Mouse (Mus musculus): ENCODE measurements around the gene Ctla4.

The Ctla4 gene

DNA sequence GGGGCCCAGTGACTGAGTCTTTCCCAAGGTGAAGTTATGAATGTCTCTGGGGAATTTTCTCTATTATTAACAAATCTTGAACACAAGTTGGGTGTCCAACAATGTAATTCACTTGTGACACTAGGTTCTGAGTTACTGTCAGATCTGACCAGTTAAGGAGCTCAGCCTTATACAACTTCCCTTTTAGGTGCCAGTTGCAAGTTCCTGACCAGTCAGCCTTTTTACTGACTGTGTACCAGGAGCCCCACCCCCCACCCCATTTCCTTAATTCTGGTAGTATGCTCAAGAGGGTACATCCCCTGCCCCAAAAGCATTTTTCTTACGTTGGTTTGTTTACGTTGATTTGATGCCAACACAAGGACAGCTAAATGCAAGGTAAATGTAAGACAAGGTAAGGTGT is 21.6 kb upstream of the Ctla4 start:
- DNase-seq (ENCODE audit: low read depth, low spot score), result peak; percentile 21

DNA sequence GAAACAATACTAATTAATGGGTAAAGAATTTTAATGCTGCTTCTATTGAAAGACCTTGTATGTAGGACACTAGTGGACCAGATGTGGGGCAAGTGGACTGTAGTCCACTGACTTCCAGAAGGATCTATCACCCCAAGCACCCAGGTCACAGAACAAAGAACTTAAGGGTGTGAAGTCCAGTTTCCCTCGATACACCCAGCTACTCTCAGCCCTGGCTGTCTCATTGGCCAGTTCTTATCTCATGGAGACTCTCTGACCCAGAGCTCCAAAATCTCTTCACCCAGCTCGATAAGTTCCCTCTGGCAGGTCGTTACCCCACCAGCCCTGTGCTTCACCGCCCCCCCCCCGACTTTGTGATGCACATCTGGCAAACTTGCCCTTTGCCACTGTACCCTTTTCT is 20.8 kb upstream of the Ctla4 start:
- no peak for DNase-seq (ENCODE audit: low read depth, low spot score)

DNA sequence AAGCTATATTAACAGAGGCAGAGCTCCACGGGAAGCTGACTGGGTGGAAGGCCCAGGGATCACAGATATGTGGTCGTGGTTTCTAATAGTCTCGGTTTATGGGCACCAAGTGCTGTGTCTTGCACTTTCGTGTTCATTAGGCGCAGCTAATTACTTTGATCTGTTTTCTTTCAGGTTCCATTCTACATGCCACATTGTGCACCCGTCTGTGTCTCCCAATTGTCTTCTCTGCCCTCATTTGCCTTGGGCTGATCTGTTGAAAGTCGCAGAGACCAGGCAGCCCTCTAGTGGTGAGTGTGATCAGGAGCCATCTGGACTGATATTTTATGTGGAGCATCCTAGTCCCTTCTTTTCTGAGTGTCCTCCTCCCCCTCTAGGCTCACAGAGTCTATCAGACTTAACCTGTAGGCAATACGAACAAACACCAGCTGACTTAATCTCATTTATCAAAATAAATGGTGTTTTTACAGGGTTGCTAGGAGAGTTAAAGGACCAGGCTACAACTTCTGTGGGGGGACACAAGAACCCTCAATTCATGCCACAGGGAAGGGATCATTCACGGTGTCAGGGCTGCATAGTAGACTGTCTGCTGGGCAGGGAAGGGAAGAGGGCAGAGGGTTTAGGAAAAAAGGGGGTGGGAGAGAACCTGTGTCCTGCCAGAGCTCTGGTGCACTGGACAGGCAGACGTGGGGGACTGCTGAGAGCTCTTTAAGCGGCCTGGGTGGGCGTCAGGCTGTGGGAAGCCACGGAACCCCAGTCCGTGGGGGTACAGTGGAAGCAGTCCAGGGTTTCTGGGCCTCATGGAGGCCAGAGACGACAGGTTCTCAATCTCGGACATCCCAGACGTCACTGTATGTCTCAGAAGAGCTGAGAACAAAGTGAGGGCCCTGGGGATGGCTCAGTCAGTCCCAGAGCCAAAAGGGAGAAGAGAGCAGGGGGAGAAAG is 18.2 kb upstream of the Ctla4 start:
- peak; percentile 34 for DNase-seq (ENCODE audit: low read depth, low spot score)

DNA sequence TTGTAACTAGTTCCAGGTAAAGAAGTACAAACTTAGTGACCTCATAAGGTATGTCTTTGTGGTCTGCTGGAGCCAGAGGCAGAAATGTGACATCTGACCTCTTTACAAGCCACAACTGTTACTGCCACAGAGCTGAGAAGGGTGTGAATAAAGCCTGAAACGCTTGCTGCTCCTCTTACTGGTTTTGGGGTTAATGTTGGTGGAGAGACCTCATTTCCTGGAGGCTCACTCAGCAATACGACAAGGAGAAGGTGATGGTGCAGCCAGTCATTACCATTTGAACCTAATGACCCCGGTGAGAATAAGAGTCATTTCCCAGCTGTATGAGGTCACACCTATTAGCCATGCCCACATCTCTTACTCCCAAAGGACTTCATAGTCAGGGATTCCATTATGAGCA is 11.5 kb upstream of the Ctla4 start:
- no peak for DNase-seq (ENCODE audit: low read depth, low spot score)

DNA sequence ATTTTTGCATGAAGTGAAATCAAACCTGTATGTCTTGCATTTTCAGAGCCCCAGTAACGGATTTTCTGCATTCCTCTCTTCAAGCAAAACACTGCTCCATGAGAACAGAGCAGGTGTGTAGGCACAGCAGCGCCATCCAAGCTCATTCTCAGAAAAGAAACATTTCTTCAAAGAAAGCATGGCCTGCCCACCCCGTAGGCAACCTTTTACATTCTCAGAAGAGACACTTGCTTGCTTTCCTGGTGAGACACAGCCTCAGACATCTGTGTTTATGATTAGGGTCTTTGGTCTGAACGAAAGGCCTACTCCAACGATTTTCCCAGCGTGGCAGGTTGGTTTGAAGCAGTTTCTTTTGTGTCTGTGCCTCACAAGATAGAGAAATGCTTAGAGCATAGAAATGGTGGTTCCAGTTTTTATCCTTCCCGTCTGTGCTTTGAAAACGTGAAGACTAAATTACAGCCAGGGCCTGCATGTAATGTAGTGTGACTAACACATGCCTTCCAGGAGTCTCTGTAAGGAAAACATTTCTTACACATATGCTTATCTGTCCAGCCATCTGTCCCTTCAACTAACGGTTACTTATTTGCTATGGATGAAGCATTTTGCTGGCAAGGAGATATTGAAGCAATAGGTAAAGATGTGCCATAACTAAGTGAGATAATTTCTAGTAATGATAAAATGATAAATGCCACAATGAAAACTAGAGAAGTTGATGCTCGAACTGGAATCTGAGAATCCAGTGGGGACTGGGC is 6.5 kb upstream of the Ctla4 start:
- DNase-seq (ENCODE audit: low read depth, low spot score), result no peak

DNA sequence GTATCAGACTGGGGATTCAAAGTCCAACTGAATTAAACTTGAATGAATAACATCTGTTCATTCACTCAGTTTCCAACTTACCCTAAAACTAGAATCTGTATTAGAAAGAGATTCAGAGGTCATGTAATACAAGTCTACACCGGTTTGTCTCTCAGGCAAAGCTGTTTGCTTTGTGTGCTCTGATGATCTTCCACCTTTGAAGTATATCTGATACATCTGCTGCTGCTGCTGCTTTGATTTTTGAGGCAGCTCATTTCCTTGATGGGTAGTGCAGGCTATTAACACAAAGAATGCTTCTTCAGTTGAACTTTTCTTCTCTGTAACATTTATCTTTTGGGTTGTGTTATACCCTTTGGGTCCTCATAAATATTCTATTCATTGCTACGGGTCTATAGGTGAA is 4.0 kb upstream of the Ctla4 start:
- DNase-seq (ENCODE audit: low read depth, low spot score), result no peak

DNA sequence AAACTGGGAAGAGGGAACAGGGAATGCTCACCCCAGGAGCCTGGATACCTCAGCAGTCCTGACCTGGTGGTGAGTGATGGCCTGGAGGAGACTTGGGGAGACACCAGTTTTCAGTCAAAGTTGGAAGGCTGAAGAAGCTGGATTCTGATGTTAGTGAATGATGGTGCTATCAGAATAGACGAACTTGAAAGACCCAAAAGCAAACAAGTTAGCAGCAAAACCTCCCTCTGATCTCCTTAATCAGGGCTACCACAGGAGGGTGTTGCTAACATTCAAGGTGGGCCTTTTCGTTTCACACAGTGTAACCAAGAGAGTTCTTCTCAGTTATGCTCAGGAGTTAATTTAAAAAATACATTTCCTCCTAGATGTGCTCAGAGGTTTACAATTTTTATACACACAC is 3.5 kb upstream of the Ctla4 start:
- no peak for DNase-seq (ENCODE audit: low read depth, low spot score)

DNA sequence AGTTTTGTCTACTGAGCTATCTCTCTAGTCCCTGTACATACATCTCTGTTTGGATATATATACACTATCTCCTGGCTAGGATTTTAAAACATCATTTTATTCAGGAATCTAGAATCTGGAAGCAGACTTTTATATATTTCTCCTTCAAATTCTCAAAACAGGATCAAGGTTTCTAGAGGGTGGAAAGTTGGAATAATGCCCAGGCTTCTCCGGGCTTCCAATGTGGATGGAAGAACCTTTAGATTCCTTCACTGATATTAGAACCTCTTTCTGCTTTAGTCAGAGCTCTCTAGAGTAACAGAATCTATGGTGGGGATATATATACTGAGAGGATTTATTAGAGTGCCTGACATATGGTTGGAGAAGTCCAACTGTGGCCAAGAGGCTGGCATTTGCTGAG is 2.2 kb upstream of the Ctla4 start:
- DNase-seq (ENCODE audit: low read depth, low spot score), result no peak

DNA sequence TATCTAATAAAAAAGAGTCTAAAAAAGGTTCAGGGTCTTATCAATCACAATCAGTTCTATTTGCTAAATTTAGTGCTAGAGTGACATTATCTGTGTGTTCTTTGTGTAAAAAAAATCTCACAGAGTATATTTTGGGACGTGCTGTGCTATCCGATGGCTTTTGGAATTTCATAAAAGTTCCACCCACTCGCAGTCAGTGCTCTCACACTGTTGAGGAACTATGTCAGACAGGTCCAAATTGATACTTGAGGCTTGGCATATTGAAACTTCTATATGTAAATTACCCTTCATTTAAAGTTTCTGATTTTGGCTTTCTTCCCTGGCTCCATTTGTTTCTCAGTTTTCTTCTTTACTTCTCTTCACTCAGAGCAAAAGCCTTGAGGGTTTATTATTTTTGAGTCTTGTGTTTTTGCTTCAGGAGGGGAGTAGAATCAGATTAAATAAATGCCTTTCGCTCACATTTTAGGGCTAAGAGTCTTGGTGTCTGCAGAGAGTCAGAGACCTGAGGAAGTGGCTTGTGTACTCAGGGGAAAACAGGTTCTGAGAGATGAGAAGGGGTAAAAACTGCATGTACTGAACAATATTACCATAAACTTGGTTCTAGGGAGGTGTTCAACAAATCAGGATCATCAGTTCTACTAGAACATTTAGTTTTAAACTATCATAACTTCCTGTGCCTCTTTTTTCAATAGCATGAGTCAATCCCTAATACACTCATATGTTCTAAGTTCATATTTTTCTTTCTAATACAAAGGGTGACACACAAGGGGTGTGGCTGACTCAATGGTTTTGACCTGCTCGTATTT is 11.5 kb downstream of the Ctla4 start:
- no peak for DNase-seq (ENCODE audit: low read depth, low spot score)

DNA sequence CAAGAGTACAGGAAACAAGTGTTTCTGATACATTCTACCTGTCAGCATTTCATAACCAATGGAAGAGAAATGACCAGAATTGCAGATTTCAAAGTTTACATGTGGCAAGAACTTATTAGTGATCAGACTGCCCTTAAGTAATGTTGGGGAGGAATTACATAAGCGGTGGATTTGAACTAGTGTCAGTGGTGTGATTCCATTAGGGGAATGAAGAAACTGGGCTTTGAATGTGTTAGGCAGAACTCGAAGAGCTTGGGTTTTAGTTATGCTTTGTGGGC is 12.1 kb downstream of the Ctla4 start:
- no peak for DNase-seq (ENCODE audit: low read depth, low spot score)

DNA sequence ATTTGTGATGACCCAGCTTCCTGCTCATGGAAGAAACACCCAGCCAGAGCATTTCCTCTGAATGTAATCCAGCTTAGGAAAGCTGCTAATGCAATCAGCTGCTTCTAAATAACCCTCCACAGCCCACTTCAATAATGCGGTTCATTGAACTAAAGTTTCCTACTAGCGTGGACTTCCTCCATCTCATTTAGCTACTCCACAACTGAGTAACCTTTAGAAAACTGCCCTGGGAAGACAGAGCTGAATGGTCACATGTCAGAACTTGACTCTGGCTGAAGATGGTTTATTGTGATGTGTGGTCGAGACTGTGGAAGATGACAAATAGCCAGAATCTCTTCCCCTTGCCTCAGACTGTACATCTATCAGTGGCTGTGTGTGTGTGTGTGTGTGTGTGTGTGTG is 12.4 kb downstream of the Ctla4 start:
- peak; percentile 31 for DNase-seq (ENCODE audit: low read depth, low spot score)

DNA sequence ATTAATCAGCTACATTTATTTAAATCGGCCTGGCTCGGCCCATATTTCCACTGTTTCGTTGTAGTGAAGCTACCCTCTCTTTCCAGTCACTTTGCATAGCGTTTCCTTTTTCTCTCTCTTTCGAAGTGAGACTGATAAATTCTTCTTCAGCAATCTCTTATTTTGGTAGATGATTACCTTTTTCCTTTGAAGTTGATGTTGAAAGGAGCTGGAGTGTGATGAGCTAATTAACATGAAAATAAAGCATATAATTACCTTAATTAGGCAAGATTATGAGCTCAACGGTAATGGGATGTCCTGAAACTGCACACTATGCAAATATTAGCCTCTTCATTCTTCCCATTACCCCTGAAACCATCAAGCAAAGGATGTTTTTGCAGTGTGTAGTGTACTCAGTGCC is 15.7 kb downstream of the Ctla4 start:
- DNase-seq (ENCODE audit: low read depth, low spot score), result no peak

DNA sequence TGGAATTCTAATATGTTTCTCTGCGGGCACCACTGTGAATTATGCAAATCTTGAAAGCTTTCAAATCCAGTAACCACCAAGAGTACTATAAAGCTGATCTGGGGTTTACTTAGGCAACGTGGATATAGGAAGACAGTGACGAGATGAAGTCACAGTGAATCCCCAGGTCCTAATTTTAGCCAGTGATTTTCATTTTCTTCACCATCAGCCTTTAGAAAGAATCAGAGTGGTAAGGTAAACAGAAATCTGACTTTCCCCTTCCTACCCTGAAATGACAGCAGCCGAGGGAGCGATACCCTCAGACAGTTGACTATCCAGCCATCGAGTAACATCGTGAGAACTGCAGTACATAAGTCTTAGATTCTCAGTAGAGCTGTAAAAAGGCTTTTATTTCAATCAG is 16.3 kb downstream of the Ctla4 start:
- no peak for DNase-seq (ENCODE audit: low read depth, low spot score)

DNA sequence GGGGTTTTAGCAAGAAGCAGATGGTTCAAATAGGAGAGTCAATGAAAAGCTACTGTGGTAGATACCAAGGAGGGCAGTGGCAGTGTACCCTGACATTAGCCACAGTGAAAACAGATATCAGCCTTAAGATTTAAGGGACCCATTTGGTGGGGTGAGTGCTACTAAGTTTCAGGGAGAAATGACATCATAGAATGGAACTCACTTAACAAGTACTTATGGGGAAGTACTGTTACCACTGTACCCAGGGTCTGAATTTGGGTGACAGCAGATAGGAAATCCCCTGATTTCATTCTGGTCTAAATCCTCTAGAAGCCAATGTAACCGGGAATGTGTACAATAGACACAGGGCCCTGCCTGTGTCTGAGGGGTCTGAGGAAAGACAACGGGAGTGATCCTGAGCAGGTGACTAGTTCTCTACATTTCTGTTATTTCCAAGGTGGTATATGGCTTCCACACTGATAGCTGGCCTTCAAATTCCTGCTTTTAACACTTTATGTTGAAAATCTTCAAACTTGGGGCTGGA is 17.7 kb downstream of the Ctla4 start:
- no peak for DNase-seq (ENCODE audit: low read depth, low spot score)

DNA sequence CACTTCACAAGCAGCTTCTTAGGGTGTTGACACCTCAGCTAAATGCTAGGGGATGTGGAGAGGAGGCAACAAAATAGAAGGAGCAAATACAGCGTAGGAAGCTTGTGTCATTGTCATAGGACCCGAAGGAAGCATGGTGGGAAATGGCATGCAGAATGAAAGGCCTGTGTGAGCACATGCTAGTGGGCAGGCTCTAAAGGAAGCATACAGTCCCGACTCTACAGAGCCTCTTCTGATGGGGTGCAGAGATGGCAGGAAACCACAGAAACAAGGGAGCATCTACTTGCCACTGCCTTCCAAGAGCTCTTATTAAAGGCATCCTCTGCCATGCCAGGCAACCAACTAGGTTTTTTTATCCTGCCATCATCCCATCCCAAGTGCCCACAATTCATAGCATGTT is 20.7 kb downstream of the Ctla4 start:
- DNase-seq (ENCODE audit: low read depth, low spot score), result no peak

DNA sequence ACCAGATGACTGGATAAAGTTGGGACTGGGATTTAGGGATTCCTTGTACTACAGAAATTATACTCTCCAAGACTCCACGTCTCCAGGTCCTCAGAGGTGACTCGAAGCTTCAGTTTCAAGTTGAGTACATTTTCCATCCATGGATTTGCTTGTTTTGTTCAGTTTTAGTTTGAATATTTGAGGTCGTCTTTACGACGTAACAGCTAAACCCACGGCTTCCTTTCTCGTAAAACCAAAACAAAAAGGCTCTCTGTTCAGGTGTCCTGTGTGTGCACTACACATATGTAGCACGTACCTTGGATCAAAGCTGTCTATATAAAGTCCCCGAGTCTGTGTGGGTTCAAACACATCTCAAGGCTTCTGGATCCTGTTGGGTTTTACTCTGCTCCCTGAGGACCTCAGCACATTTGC is 22.0 kb downstream of the Ctla4 start:
- no peak for DNase-seq (ENCODE audit: low read depth, low spot score)

DNA sequence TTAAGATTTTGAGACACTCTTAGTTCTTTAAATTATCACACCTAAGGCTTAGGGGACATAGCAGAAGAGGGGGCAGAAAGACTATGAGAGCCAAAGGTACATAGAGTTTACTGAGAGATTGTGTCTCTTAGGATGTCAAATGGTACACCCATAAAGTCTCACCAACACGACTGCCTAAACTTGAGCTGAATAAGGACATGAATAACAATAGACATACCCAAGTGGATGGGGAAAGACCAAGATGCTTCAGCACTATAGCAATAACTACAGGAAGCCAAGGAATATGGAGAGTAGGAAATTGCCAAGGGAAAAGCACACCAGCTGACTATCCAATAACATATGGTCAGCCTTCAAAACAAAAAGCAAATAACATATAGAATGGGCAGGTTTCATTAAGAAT is 22.9 kb downstream of the Ctla4 start:
- DNase-seq (ENCODE audit: low read depth, low spot score), result no peak

DNA sequence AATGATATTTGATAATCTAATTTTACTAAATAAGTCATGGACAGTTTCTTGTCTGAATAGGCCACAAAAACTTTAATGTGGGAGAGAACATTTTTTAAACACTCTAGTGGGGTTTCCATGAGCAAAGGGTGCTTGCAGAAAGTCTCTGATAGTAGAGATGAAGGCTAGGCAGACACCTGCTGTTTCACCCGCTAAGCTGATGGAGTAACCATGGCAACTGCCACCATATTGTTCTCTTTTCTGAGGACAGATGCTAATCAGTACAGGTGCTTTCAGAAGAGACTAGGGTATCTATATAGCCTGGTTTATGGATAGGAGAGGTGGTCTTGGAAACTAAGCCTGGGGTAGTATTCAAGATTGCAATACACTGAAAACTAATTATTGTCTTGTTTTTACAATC is 24.0 kb downstream of the Ctla4 start:
- no peak for DNase-seq (ENCODE audit: low read depth, low spot score)

DNA sequence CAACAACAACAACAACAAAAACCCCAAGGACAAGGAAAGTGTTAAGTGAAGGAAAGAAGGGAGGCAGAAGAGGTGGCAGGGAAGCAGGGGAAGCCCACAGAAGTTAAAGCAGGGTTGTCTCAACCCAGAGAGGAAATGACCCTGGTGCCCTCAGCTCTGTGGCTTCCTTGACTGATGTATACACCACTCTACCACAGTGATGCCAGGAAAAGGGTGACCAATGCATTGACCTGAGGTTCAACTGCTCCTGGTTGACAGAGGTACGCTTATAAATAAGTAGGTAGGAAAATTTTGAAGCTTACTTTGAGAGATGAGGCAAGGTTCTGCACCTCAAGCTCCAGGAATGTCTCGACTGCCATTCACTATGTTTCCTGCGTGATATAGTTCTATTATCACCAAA is 24.8 kb downstream of the Ctla4 start:
- DNase-seq (ENCODE audit: low read depth, low spot score), result no peak

DNA sequence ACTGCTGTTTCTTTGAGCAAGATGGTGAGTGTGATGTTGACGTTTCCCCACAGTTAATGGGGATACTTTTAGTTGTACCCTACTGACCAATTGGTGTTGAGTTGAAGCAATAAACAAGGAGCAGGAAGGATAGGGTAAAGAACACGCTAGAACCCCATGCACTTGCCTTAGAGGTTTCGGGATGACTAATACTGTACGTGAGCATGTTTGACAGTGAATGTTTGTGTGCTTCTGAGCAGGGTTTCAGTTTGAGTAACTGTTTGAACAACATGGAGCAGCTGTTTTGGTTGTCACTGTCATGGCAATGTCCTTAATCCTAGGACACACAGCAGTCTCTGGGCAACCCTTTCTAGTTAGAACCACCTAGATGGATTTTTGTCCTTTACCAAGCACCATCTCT is 26.5 kb downstream of the Ctla4 start:
- no peak for DNase-seq (ENCODE audit: low read depth, low spot score)

DNA sequence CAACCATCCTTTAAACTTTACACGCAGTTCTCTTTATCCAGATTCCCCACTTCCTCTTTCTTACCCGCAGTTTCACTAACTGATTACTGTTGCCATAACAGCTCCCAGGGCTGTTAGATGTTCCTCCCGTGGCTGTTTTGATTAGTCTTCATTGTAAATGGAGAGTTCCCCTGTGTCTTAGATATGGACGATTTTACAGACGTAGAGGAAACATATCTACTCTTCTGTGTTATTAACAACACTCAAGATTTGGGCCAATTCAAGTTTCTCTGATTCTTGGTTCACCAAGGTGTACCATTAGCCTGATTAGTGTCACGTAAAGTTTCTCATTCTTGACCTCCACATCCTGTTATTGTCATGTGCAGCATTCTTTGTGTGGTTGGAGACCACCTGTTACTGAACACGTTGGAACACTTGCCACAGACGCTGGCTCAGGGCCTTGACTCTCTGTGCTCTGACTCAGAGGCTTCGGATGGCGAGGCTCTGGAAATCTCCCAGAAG is 29.5 kb downstream of the Ctla4 start:
- no peak for DNase-seq (ENCODE audit: low read depth, low spot score)

Measured in skeletal muscle tissue, adult 2 months (tissue).